Mouse (Mus musculus): ENCODE results near the gene Snupn. TPM values are rescaled to one million over a fixed set of nuclear protein-coding genes. Genes with fewer than 3 reads are reported as not detected.

The Snupn gene
- polyA plus RNA-seq, 1 experiment: not detected

DNA sequence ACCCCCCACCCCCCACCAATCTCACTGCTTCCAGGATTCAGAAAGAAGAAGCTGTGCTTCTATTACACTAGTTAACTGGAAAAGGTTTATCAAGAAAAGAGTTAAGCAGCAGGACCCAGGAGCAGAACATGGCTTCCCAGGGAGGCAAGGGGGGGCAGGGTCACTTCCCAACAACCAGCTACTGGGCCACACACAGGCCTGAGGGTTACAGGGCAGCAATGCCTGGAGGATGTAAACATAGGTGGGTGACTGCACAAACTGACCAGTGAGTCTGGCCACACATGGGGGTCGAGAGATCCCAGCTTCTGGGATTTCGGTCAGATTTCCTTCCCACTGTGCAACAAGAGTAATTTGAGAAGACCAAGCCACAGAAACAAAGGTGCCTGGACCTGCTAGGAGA is 33.5 kb upstream of the Snupn start:
- TF ChIP-seq CTCF (IDR thresholded peaks at IDR 0.05; ENCODE audit: insufficient read depth, low read depth, low read length): no peak
- TF ChIP-seq POLR2A (IDR thresholded peaks at IDR 0.05; ENCODE audit: insufficient read depth, low read depth, low read length): no peak
- Histone ChIP-seq H3K27ac (ENCODE audit: insufficient read depth, low read depth, low read length) (no peak overlapping the region), H3K4me1 (ENCODE audit: control insufficient read depth, insufficient read depth, low read length) (no peaks in the 10 kb centered on the region), H3K4me3 (ENCODE audit: insufficient read depth, low read depth, low read length) (no peak overlapping the region)
- WGBS: 80% methylated on average over 2 of the region's 2 CpGs

DNA sequence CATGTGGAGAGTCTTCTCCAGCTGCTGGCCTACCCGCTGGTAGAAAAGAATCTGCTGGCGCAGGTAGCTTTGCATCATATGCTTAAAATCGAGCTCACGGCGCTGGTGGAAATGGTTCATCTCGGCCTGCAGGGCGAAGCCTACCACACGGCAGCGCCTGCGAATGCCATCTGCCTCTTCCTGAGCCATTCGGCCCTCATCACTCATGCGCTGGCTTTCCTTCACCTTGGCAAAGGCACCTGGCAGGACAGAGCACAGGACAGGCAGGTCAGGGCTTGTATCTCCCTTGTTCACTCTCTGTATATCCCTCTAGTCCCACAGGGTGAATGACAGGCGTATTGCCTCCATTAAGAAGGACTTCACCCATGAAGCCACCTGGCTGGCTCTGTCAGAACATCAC is 32.2 kb upstream of the Snupn start:
- TF ChIP-seq CTCF (IDR thresholded peaks at IDR 0.05; ENCODE audit: insufficient read depth, low read depth, low read length) (no peak), POLR2A (IDR thresholded peaks at IDR 0.05; ENCODE audit: insufficient read depth, low read depth, low read length) (no peak)
- no peak overlapping the region for H3K4me3 ChIP-seq (ENCODE audit: insufficient read depth, low read depth, low read length)
- no peaks in the 10 kb centered on the region for H3K4me1 ChIP-seq (ENCODE audit: control insufficient read depth, insufficient read depth, low read length)
- WGBS: 96% methylated on average over 13 of the region's 13 CpGs
- no peak overlapping the region for H3K27ac ChIP-seq (ENCODE audit: insufficient read depth, low read depth, low read length)

GRCm38 (mm10) chr9:56922746-56923145 is 27.9 kb upstream of the Snupn start:
- Histone ChIP-seq H3K27ac (ENCODE audit: insufficient read depth, low read depth, low read length) (no peak overlapping the region), H3K4me1 (ENCODE audit: control insufficient read depth, insufficient read depth, low read length) (peaks cover 9% of the 10 kb centered on the region), H3K4me3 (ENCODE audit: insufficient read depth, low read depth, low read length) (no peak overlapping the region)
- TF ChIP-seq CTCF (IDR thresholded peaks at IDR 0.05; ENCODE audit: insufficient read depth, low read depth, low read length) (no peak), POLR2A (IDR thresholded peaks at IDR 0.05; ENCODE audit: insufficient read depth, low read depth, low read length) (no peak)
- 84% methylated on average over 4 of the region's 4 CpGs for WGBS

DNA sequence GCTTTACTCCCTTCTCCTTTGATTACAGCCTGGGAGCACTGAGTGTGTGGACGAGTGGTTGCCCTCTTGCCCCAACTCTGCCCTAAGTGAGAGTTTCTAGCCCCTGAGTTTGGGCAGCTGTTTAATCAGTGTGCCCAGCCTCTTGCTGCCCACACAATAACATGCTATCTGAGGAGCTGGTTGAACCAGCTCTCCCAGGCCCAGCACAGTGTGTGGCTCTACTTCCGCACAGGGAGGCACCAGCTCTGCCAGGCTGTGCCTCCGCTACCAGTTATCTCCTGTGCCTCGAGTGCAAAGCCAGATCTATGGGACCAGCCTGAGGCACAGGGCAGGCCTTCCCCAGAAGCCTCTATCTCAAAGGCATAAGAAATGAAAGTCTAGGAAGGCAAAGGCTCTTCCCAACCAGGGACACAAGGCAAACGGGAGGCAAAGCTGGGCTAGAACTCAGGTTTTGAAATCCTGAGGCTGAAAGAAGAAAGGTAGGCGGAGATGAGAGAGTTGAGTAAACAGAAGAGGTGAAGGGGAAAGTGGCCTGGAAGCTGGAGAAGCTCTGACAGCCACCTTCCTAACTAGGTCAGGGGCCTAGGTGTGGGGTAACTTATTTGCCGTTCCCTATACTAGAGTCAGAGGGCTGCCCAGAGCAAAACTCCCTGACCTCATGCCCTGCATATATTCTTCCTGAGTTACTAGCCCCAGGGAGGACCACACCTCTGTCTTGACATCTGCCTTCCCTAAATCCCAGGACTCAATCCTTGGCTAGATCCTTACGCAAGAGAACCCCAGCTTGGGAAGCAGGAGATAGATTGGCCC is 26.6 kb upstream of the Snupn start:
- Histone ChIP-seq H3K4me3 (ENCODE audit: insufficient read depth, low read depth, low read length) (no peak overlapping the region; the same call in 1 of the 2 replicates), H3K27ac (ENCODE audit: insufficient read depth, low read depth, low read length) (no peak overlapping the region), H3K4me1 (ENCODE audit: control insufficient read depth, insufficient read depth, low read length) (peaks cover 16% of the 10 kb centered on the region)
- TF ChIP-seq CTCF (IDR thresholded peaks at IDR 0.05; ENCODE audit: insufficient read depth, low read depth, low read length): no peak
- TF ChIP-seq POLR2A (IDR thresholded peaks at IDR 0.05; ENCODE audit: insufficient read depth, low read depth, low read length): no peak
- 75% methylated on average over 8 of the region's 8 CpGs for WGBS

GRCm38 (mm10) chr9:56924651-56925027 is 26.0 kb upstream of the Snupn start:
- no peak overlapping the region for H3K4me3 ChIP-seq (ENCODE audit: insufficient read depth, low read depth, low read length)
- TF ChIP-seq CTCF (IDR thresholded peaks at IDR 0.05; ENCODE audit: insufficient read depth, low read depth, low read length): no peak
- TF ChIP-seq POLR2A (IDR thresholded peaks at IDR 0.05; ENCODE audit: insufficient read depth, low read depth, low read length): no peak
- 41% methylated on average over 7 of the region's 7 CpGs for WGBS
- peaks cover 16% of the 10 kb centered on the region for H3K4me1 ChIP-seq (ENCODE audit: control insufficient read depth, insufficient read depth, low read length)
- H3K27ac ChIP-seq (ENCODE audit: insufficient read depth, low read depth, low read length): no peak overlapping the region

DNA sequence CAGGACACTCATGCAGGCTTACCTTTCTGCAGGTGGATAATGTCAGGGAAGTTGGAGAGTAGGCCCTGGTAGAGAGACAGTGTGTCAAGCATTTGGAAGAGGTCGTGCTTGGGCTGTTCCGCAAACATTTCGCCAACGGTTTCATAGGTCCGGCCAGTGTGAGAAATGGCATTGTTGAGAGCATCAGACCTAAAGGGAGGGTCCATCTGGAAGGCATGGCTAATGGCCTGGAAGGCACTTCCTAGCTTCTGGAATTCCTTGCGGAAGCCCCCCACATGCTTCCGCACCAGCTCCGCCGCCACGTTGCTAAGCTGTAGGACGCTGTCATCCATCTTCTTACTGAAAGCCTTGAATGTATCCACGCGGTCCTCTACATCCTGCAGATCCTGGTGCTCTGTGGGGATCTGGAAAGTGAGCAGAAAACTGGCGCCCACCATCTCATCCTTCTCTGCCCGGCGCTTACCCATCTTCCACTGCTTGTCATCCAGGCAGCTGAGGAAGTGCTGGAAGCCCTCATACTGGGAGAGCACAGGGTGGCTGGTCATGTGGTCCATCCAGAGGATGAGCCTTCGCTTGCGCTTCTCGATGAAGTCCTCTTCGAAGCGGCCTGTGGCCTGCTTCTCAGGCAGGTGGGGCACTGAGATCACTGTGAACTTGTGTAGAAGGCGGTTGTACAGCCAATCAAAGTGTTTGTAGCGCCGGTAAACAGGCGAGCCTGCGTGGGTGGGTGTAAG is 25.2 kb upstream of the Snupn start:
- Histone ChIP-seq H3K4me1 (ENCODE audit: control insufficient read depth, insufficient read depth, low read length) (peaks cover 16% of the 10 kb centered on the region), H3K27ac (ENCODE audit: insufficient read depth, low read depth, low read length) (no peak overlapping the region), H3K4me3 (ENCODE audit: insufficient read depth, low read depth, low read length) (no peak overlapping the region; the same call in 1 of the 2 replicates)
- TF ChIP-seq CTCF (IDR thresholded peaks at IDR 0.05; ENCODE audit: insufficient read depth, low read depth, low read length): no peak
- TF ChIP-seq POLR2A (IDR thresholded peaks at IDR 0.05; ENCODE audit: insufficient read depth, low read depth, low read length): no peak
- WGBS: 91% methylated on average over 26 of the region's 26 CpGs

DNA sequence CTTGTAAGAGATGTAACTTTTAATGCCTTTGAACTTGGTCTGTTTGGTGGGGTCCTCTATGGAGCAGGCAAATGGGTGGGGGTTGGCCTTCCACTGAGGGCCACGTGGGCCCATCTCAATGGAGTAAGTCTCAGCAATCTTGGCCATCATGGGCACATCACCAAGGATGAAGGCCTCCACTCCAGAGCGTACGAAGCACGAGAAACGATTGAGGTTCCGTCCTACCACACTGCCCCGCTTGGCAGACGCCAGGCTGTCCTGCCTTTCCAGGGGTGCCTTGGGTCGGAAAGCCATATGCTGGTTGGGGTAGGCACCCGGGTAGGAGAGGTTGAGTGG is 24.7 kb upstream of the Snupn start:
- no peak overlapping the region for H3K4me3 ChIP-seq (ENCODE audit: insufficient read depth, low read depth, low read length)

DNA sequence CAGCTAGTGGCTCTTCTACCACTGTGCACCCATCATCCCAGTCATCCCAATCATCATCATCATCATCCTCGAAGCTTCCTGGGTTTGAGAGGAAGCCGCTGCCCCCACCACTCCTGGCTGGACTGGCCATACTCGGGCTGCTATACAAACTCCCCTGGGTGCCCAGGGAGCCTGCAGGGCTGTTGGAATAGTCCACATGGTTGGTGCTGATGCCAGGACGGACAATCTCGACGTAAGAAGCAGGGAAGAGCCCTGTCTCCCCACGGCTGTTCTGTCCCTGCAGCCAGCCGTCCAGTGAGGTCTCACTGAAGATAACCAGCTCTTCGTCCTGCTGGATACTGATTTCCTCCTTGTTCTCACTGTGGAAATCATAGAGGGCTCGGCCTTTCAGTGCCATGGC is 24.3 kb upstream of the Snupn start:
- H3K4me1 ChIP-seq (ENCODE audit: control insufficient read depth, insufficient read depth, low read length): peaks cover 16% of the 10 kb centered on the region
- TF ChIP-seq CTCF (IDR thresholded peaks at IDR 0.05; ENCODE audit: insufficient read depth, low read depth, low read length): no peak
- TF ChIP-seq POLR2A (IDR thresholded peaks at IDR 0.05; ENCODE audit: insufficient read depth, low read depth, low read length): no peak
- 78% methylated on average over 10 of the region's 10 CpGs for WGBS
- no peak overlapping the region for H3K27ac ChIP-seq (ENCODE audit: insufficient read depth, low read depth, low read length)
- H3K4me3 ChIP-seq (ENCODE audit: insufficient read depth, low read depth, low read length): no peak overlapping the region

More for the DNA sequence above, 24.7 kb upstream of the Snupn start:
- TF ChIP-seq POLR2A (IDR thresholded peaks at IDR 0.05; ENCODE audit: insufficient read depth, low read depth, low read length): no peak
- no peak for TF ChIP-seq CTCF (IDR thresholded peaks at IDR 0.05; ENCODE audit: insufficient read depth, low read depth, low read length)
- 95% methylated on average over 10 of the region's 10 CpGs for WGBS
- peaks cover 16% of the 10 kb centered on the region for H3K4me1 ChIP-seq (ENCODE audit: control insufficient read depth, insufficient read depth, low read length)
- no peak overlapping the region for H3K27ac ChIP-seq (ENCODE audit: insufficient read depth, low read depth, low read length)
